Mouse (Mus musculus) kidney, adult 2 months (tissue): ENCODE measurements around the gene Pelp1. TPM values are rescaled to one million over a fixed set of nuclear protein-coding genes. Genes with fewer than 3 reads are reported as not detected.
"Not testable (repeated sequence)": the region's sequence is repeated elsewhere in the genome, so short reads cannot be mapped to it uniquely, and the experiment has no call there.

Experiments used
- DNase-seq: peaks from one replicate; pipeline ENCODE4 v3.0.0; 2021
- H3K27ac ChIP-seq: fragments of 200-500 bp; 2 replicates; pipeline ENCODE4 v1.5.1; 2012; ENCODE audit warnings: low read depth, low read length, control low read depth, inconsistent platforms; ENCODE audit not compliant: insufficient read depth
- H3K27me3 ChIP-seq: fragments of 200-500 bp; replicated peaks from 2 replicates; pipeline ENCODE4 v1.6.1; 2012; ENCODE audit warnings: mild to moderate bottlenecking, moderate library complexity, low read length, inconsistent platforms; ENCODE audit not compliant: control insufficient read depth, insufficient read depth
- H3K36me3 ChIP-seq: fragments of 200-500 bp; 2 replicates; pipeline ENCODE4 v1.6.1; 2012; ENCODE audit warnings: mild to moderate bottlenecking, moderate library complexity, low read length, inconsistent platforms; ENCODE audit not compliant: control insufficient read depth, insufficient read depth
- H3K4me1 ChIP-seq: fragments of 200-500 bp; 2 replicates; pipeline ENCODE4 v1.6.1; 2011; ENCODE audit warnings: low read length; ENCODE audit not compliant: control insufficient read depth, insufficient read depth
- H3K4me3 ChIP-seq: fragments of 200-500 bp; 2 replicates; pipeline ENCODE4 v1.5.1; 2011; ENCODE audit warnings: mild to moderate bottlenecking, low read depth, low read length, control low read depth; ENCODE audit not compliant: insufficient read depth
- CTCF ChIP-seq: fragments of 200-500 bp; conservative IDR thresholded peaks from 2 replicates; pipeline ENCODE4 v1.5.1; 2011; ENCODE audit warnings: low read depth, mild to moderate bottlenecking, control low read depth, low read length, moderate library complexity, mixed read lengths; ENCODE audit not compliant: insufficient read depth, insufficient read length
- POLR2A ChIP-seq: fragments of 200-500 bp; IDR thresholded peaks from one replicate; pipeline ENCODE4 v1.6.1; 2011; ENCODE audit warnings: low read depth, low read length, control low read depth
- WGBS: fragments of 180-500 bp; shearing (Covaris S2); methylation state at CpG from one replicate; pipeline ENCODE4 v1.1.7; 2018; 5-methylcytosine and 5-hydroxymethylcytosine counted together
- polyA plus RNA-seq: library from polyadenylated mRNA; depleted of rRNA; stranded (reverse); fragments of >200 nt; gene quantifications from 2 replicates; pipeline ENCODE4 v1.2.3, GENCODE M21; 2012

Pelp1 gene
- polyA plus RNA-seq, 1 experiment: 12.9 TPM

DNA sequence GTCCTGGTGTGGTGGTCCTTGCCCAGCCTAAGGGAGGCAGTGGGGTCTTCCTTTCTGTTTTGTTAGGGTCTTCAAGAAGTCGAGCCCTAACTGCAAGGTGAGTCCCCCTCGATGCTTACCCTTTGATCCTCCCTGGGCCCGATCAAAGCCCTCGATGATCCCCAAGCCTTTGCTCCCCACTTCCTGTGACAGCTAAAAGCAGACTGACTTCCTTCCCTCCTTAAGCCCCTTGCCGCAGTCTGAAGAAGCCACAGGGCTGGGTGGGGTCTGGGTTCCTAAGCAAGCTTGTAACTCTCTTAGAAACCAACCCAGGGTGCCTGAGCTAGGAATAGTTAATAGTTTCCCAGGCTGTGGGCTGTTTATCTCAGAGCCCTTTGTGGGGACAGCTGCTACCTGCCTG, 25.6 kb upstream of the Pelp1 start:
- no peaks in the 10 kb centered on the region; the same call in 1 of the 2 replicates for H3K36me3 ChIP-seq
- H3K27me3 ChIP-seq: no peaks in the 10 kb centered on the region
- no peak overlapping the region for H3K27ac ChIP-seq
- H3K4me1 ChIP-seq: no peaks in the 10 kb centered on the region
- TF ChIP-seq POLR2A (no peak), CTCF (no peak)
- WGBS: 67% methylated on average over 5 of the region's 5 CpGs
- H3K4me3 ChIP-seq: no peak overlapping the region
- DNase-seq: no peak

DNA sequence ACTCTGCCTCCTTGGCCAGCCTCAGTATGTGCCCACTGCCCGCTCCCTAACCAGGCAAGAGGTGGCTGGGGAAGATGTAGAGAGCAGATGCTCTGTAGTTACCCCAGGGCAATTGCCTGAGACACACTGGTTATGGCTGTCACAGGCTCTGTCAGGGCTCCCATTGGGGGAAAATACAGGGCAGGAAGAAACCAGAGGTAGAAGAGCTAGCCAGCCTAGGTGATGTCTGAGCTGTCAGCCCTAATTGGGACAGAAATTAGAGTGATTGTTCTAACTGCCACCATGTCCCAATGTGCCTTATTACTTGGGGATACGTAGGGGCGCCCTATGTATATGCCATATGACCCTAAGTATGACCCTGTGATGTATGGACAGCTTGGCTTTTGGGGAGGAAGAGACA, 24.1 kb upstream of the Pelp1 start:
- Histone ChIP-seq H3K36me3 (no peaks in the 10 kb centered on the region; the same call in 1 of the 2 replicates), H3K27ac (no peak overlapping the region), H3K4me3 (no peak overlapping the region), H3K4me1 (peaks cover 2% of the 10 kb centered on the region; the same call in 1 of the 2 replicates), H3K27me3 (no peaks in the 10 kb centered on the region)
- 94% methylated on average over 3 of the region's 3 CpGs for WGBS
- no peak for DNase-seq
- no peak for TF ChIP-seq CTCF
- no peak for TF ChIP-seq POLR2A

DNA sequence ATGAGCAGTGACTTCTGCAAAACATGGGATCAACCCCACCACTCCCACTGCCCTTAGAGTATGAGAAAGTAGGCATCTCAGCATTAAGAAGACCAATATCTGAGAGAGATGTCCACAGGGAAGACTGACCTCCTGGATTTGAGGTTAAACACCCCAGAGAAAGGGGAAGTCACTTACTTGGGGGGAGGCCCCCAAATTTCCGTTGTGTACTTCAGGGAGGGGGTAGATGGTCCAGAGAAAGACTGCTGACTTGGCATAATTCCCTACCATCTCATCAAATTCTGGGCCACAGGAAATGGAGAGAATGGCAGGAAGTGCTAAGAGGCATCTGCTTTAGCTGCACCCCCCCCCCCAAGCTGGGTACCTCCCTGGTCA, 23.7 kb upstream of the Pelp1 start:
- no peak for TF ChIP-seq POLR2A
- TF ChIP-seq CTCF: no peak
- WGBS: 67% methylated on average over 1 of the region's 1 CpGs
- H3K4me3 ChIP-seq: 0 out of 2 replicates have a peak overlapping the region, but pooled peaks have one; percentile 51

DNA sequence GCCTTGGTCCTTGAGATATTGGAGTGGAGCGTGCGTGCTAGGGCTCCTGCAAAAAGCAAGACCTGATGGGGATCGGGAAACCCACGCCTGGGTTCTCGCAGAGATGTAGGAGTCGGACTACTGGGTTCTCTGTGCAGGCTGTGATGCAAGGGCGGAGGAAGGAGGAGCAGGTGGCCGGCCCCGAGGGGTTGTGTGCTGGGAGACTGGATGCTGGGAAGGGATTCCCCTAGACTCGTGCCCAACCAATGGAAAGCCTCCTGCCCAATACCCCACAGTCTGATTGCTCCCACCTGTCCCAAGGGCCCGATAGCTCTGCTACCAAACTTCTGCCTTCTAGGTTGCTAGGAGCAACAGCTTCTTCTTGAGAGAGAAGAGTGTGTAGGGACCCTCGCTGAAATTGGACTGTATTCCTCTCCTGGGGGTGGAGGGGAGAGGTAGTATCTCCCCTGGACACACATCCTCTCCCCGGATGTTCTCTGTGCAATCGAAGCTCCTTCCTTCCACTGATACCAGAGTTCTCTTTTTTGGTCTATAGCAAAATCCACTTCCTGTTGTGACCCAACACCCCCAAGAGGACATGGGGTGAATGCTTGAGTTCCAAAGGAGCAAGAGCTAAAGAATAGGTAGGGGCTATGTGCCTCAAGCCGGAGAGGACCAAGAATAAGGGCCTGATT, 23.2 kb upstream of the Pelp1 start:
- peak; percentile 16 for DNase-seq
- no peaks in the 10 kb centered on the region for H3K36me3 ChIP-seq
- no peak overlapping the region for H3K27ac ChIP-seq
- peak overlapping the region; percentile 51 for H3K4me3 ChIP-seq
- H3K4me1 ChIP-seq: peaks cover 3% of the 10 kb centered on the region; the same call in 1 of the 2 replicates
- WGBS: 13% methylated on average over 15 of the region's 15 CpGs
- TF ChIP-seq CTCF (no peak), POLR2A (no peak)
- no peaks in the 10 kb centered on the region for H3K27me3 ChIP-seq

More for the DNA sequence above, 23.7 kb upstream of the Pelp1 start:
- Histone ChIP-seq H3K27me3 (no peaks in the 10 kb centered on the region), H3K4me1 (peaks cover 3% of the 10 kb centered on the region; the same call in 1 of the 2 replicates), H3K36me3 (no peaks in the 10 kb centered on the region; the same call in 1 of the 2 replicates), H3K27ac (no peak overlapping the region)
- DNase-seq: no peak

DNA sequence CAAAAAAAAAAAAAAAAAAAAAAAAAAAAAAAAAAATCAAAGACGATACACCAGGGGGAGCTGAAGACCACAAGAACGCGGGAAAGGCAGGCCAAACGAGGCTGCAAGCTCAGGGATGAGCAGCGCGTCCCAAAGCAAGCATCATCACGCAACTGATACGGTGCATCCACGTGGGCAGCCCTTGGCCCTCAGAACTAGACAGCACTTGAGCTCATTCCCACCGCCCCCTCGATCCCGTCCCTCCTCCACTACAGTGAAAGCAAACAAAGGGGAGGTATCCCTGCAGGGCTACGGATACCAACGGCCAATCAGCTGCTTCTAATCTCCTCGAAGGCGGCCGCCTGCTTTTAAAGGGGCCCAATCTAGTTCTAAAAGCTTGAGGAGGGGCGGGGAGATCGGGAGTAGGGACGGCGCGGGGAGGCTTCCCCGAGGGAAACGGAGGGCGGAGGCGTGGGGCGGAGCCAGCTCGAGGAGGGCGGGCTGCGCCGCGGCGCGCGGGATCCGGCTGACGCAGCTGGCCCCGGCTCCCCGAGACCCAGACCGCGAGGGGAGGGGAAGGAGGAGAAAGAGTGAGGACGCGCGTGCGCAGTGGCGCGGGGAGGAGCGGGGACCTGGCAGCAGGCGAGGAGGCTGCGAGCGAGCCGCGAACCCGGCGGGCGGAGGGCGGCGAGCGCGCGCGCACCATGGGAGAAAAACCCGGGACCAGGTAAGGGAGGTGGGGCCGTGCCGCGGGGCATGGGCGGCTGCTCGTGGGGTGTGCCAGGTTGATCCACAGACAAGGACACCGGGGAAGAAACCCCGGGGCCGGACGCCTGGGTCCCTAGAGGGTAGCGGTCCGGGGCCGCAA, 22.4 kb upstream of the Pelp1 start, which contains the start of gene Arrb2:
Arrb2 (plus strand) TSS at position 588 of the 847 bp plus-strand sequence.
- DNase-seq: peak; percentile 98
- H3K4me3 ChIP-seq: peak within 1 kb of the TSS; percentile 51
- peaks cover 3% of the 10 kb centered on the region; the same call in 1 of the 2 replicates for H3K4me1 ChIP-seq
- no peak for TF ChIP-seq POLR2A
- peak; percentile 75 for TF ChIP-seq CTCF
- WGBS: under 1% methylated on average over 74 of the region's 75 CpGs
- H3K27ac ChIP-seq: peak within 1 kb of the TSS; percentile 6; the same call in 1 of the 2 replicates
- H3K36me3 ChIP-seq: no peaks in the 10 kb centered on the region
- no peaks in the 10 kb centered on the region for H3K27me3 ChIP-seq

DNA sequence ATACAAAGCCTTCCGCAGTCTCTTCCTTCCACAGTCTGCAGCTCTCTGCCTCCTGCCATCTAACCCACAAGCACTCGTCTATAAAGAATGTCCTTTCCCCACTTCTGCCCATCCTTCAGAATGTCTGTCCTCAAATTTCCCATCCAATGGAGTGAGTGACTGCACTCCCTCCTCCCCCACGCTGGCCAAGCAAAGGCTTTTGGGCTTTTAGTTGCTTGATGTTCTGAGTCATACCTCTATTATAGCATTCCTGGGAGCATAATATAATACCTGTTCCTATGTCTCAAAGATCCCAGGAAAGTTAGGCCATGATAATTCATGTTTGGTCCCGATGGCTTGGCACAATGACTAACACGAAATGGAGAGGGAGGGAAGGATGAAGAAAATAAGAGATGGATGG, 21.7 kb upstream of the Pelp1 start:
- DNase-seq: no peak
- Histone ChIP-seq H3K4me3 (no peak overlapping the region), H3K27me3 (no peaks in the 10 kb centered on the region), H3K27ac (no peak overlapping the region), H3K36me3 (no peaks in the 10 kb centered on the region), H3K4me1 (peaks cover 3% of the 10 kb centered on the region; the same call in 1 of the 2 replicates)
- TF ChIP-seq CTCF (no peak), POLR2A (no peak)
- 39% methylated on average over 5 of the region's 5 CpGs for WGBS

DNA sequence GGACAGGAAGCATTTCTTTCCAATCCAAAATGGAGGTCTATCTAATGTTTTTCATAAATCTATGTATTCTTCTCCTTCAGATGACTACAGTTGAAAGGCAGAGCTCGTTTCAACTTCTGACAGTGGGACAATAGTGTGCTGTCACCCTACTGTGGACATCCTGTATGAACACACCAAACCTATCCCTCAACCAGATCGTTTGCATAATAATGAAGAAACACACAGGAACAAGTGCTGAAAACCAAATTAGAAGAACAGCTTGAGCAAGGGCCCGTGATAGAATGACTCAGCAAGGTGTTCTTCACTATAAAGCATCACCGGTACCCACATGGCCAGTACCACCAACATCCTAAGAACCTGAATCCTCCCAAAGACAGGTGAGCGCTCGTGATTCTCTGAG, 16.8 kb upstream of the Pelp1 start:
- H3K36me3 ChIP-seq, H3K27me3 ChIP-seq, DNase-seq, H3K4me3 ChIP-seq, H3K27ac ChIP-seq, H3K4me1 ChIP-seq: not testable (repeated sequence)
- 76% methylated on average over 6 of the region's 6 CpGs for WGBS
